Mouse (Mus musculus): Measurements from ENCODE around the gene Amacr. TPM values are rescaled to one million over a fixed set of nuclear protein-coding genes. Genes with fewer than 3 reads are reported as not detected.
"Not testable (repeated sequence)": the region's sequence is repeated elsewhere in the genome, so short reads cannot be mapped to it uniquely, and the experiment has no call there.

Amacr gene
- total RNA-seq, 2 experiments from 2014 or later, result 13.2 TPM

GRCm38 (mm10) chr15:10986477-10986876, 4.9 kb downstream of the Amacr start:
- DNase-seq (ENCODE audit: low spot score in 2 of 2), result not testable (repeated sequence)

GRCm38 (mm10) chr15:10990411-10990810, 8.9 kb downstream of the Amacr start:
- DNase-seq (ENCODE audit: low spot score in 2 of 2), result no peak

DNA sequence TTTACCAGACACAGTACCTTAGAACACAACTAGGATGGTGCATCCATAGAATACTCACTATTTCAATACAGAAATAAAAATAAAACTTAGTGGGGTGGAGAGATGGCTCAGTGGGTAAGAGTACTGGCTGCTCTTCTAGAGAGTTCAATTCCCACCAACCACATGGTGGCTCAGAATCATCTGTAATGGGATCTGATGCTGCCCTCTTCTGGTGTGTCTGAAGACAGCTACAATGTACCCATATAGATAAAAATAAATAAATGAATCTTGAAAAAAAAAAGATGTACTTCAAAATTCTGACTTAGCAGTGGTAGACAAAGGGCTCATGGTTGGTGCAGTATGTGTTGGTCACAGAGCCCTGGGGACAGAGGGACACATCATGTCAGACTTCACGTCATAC, 10.0 kb downstream of the Amacr start:
- no peak for DNase-seq (ENCODE audit: low spot score in 2 of 2)

DNA sequence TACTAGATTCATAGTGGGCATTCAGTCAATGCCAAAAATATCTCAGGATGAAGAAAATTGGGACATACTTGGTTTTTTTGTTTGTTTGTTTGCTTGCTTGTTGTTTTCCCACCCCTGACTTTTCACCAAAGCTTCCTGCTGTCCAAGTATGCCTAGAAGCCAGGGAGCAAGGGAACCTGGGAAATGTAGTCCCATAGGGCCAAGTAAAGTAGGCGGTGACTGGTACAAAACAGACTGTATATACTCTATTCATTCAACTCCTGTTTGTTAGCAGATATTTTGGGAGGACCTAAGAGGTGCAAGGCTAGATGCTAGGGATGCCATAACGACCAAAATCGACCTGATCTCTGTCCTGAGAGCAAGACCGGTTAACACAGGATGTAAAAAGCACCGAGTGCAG, 18.3 kb downstream of the Amacr start:
- peak in 1 of 2 experiments; percentile 9 for DNase-seq (ENCODE audit: low spot score in 2 of 2)

DNA sequence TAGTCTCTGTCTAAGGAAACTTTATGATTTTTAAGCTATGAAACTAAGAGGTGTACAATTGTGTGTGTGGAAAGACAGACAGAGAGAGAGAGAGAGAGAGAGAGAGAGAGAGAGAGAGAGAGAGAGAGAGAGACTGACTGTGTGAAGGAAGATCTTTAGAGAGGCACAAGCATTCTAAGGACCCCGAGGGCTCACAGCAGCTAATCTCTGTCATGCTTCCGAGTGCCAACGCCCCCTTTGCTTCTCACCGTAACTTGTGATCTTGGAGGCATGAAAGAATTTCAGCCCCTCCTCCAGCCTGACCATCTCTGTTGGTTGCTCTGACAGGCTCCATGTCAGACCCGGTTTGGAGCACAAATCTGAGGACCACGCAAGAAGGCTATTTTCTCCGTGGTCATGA, 18.9 kb downstream of the Amacr start, which contains the start of gene Slc45a2:
Gene Slc45a2, plus strand, starts transcription at position 301 of the 400 bp plus-strand sequence.
- no peak for DNase-seq (ENCODE audit: low spot score in 2 of 2)

DNA sequence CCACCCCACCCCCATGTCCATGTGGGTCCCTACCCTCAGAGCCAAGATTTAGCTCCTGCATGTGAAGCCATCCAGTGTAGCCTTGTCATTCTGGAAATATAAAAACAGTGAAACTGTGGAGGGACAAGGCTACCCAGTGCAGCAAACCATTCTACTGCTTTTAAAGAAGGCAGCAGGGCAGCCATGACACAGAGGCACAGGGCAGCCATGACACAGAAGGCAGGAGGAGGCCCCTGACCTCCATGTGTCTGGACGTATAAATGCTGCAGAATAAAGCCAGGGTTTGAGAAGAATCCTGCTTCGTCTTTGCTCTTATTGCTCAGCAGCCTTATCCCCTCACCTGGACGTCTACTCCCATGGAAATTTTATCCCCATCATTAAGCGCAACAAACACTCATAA, 22.2 kb downstream of the Amacr start:
- no peak for DNase-seq (ENCODE audit: low spot score in 2 of 2)

DNA sequence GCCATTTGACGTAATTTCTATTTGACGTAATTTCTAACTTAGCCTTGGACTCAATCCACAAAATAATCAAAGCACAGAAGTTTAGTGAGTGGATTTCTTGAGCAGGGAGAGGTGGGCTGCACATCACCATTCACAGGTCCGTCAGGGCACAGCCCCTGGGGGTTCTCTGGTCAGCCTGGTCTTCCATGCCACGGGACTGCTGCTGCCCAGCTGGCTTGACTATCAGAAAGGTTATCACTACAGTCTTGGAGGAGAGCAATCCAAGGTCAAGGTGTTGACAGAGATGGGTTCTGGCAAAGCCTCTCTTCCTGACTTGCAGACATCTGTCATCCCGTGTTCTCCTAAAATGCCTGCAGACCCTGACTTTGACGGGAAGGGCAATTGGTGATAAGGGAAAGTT, 23.1 kb downstream of the Amacr start:
- DNase-seq (ENCODE audit: low spot score in 2 of 2), result no peak

GRCm38 (mm10) chr15:11008756-11009155, 27.2 kb downstream of the Amacr start:
- DNase-seq (ENCODE audit: low spot score in 2 of 2), result no peak

GRCm38 (mm10) chr15:11010976-11011548, 29.5 kb downstream of the Amacr start:
- no peak for DNase-seq (ENCODE audit: low spot score in 2 of 2)

DNA sequence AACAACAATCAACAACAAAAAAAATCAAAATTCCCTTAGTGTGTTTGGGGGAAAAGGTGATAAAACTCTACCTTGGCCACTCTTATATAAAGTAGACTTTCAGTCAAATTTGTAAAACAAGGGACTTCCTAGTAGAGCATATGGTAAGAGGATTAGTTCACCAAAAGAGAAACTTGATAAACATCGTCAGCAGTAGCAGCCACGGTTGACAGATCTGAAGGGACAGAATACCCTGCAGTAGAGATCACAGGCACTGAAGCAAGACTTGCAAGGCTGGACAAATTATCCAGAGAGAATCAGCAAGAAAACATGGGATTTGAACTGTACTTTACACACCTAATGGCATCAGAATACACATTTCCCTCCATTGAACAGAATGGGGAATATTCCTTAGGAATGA, 33.4 kb downstream of the Amacr start:
- no peak for DNase-seq (ENCODE audit: low spot score in 2 of 2)

DNA sequence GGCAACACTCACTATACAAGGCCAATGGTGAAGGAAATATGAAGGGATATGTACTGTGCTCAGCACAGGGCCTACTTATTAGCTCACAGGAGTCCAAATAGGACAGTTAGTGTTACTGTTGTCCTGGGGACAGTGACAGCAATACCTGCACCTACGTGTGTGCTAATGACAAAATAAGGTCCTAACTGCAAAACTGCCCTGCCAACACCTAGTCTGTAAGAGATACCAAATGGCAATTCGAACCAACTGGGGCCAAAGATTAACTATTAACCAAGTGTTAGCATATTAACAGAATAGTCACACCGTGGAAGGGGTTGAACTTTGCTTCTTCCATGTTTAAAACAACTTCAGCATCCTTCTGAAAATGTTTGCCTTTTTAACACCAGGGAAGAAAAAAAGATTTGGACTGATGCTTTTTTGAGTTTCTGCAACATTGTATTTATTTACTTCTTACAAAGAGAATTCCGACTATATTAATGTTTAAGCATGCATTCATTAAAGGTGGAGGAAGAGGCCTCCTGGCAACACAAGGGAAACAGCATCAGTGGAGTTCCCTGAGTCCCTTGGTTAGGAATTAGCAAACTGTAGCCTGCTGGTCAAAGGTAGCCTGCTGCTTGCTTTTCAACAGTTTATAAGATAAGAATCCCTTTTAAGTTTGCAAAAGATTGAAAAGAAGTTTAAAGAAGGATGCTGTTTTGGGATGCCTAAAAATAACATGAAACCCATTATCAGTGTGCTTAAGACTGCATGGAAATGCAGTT, 45.4 kb downstream of the Amacr start:
- no peak for DNase-seq (ENCODE audit: low spot score in 2 of 2)

DNA sequence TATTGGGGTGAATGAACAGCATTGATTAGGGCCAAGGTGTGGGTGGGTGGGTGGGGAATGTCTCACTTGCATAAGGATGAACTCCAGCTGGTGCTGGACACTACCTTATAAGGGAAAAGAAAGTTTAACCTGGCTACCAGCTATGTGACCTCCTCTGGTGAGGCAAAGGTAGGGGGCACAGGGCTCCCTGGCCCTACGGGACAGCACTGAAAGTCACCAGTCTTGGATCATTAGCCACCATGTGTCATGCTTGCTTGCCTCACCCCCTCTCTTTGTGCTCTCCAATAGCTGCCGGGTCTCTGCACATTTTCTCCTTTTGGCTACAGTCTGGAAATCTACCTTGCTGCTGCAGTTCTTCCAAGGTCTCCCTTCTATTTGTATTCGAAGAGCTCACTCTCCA, 48.6 kb downstream of the Amacr start:
- DNase-seq (ENCODE audit: low spot score in 2 of 2), result no peak

GRCm38 (mm10) chr15:11035947-11036474, 54.5 kb downstream of the Amacr start:
- no peak for DNase-seq (ENCODE audit: low spot score in 2 of 2)

GRCm38 (mm10) chr15:11036535-11037375, 55.2 kb downstream of the Amacr start:
- DNase-seq (ENCODE audit: low spot score in 2 of 2), result no peak

DNA sequence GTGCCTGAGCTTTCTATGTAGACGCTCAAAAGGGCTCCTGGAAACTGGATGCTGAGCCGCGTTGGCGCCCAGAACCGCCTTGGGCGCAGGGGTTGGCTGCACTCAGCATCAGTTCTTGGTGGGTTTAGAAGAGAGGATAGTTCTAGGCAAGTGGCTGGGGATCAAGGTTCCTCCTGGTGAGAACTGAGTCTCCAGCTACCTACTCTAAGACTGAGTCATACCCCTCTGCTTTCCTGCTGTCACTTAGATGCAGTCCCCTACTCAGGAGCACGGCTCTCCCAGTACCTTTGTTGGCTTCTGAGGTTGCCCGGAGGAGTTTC, 55.8 kb downstream of the Amacr start:
- no peak for DNase-seq (ENCODE audit: low spot score in 2 of 2)

- DNase-seq (ENCODE audit: low spot score in 2 of 2), result no peak
Observed at GRCm38 (mm10) chr15:11037711-11038110, 56.2 kb downstream of the Amacr start, which contains the start of gene Rxfp3. Rxfp3 (minus strand) TSS chr15:11037991.

- peak in 1 of 2 experiments; percentile 63 for DNase-seq (ENCODE audit: low spot score in 2 of 2)
Observed at GRCm38 (mm10) chr15:11038476-11038875, 56.9 kb downstream of the Amacr start.

GRCm38 (mm10) chr15:11040067-11040466, 58.5 kb downstream of the Amacr start:
- DNase-seq (ENCODE audit: low spot score in 2 of 2), result no peak

- DNase-seq (ENCODE audit: low spot score in 2 of 2), result no peak
Observed at GRCm38 (mm10) chr15:11041229-11041628, 59.7 kb downstream of the Amacr start.

- DNase-seq (ENCODE audit: low spot score in 2 of 2), result no peak
Observed at GRCm38 (mm10) chr15:11042828-11043227, 61.3 kb downstream of the Amacr start.

Data from layer of hippocampus, adult 18-20 months (tissue).